Mouse (Mus musculus) urinary bladder, adult 18-20 months (tissue): ENCODE results near the gene Thada.
"Not testable (repeated sequence)": the region's sequence is repeated elsewhere in the genome, so short reads cannot be mapped to it uniquely, and the experiment has no call there.

Experiments used
- DNase-seq, 2 experiments: peaks; one replicate each; pipeline ENCODE4 v3.0.0; 2022; ENCODE audit warnings: low spot score in 2 of 2, mixed read lengths in 2 of 2

Gene Thada

GRCm38 (mm10) chr17:84187264-84187663, 278.7 kb downstream of the Thada start:
- not testable (repeated sequence) for DNase-seq

- DNase-seq = peak; percentile 57 to 61
Observed at GRCm38 (mm10) chr17:84186451-84187202, 279.4 kb downstream of the Thada start.

- DNase-seq = peak in 1 of 2 experiments; percentile 42
Observed at GRCm38 (mm10) chr17:84185581-84186450, 280.2 kb downstream of the Thada start.

- DNase-seq = no peak
Observed at GRCm38 (mm10) chr17:84185011-84185411, 281.0 kb downstream of the Thada start.

GRCm38 (mm10) chr17:84183291-84183781, 282.7 kb downstream of the Thada start:
- DNase-seq = peak; percentile 92 to 93

- no peak for DNase-seq
Observed at GRCm38 (mm10) chr17:84182311-84183271, 283.4 kb downstream of the Thada start.

GRCm38 (mm10) chr17:84181502-84182310, 284.3 kb downstream of the Thada start:
- peak in 1 of 2 experiments; percentile 40 for DNase-seq

GRCm38 (mm10) chr17:84180715-84181501, 285.1 kb downstream of the Thada start:
- DNase-seq = peak; percentile 57 to 73

GRCm38 (mm10) chr17:84179973-84180365, 286.0 kb downstream of the Thada start:
- DNase-seq = no peak

GRCm38 (mm10) chr17:84179026-84179972, 286.7 kb downstream of the Thada start:
- DNase-seq = no peak

GRCm38 (mm10) chr17:84177481-84177880, 288.5 kb downstream of the Thada start:
- DNase-seq = no peak

GRCm38 (mm10) chr17:84176446-84176845, 289.6 kb downstream of the Thada start:
- no peak for DNase-seq

- no peak for DNase-seq
Observed at GRCm38 (mm10) chr17:84175196-84175595, 290.8 kb downstream of the Thada start.

- no peak for DNase-seq
Observed at GRCm38 (mm10) chr17:84167377-84167776, 298.6 kb downstream of the Thada start.

GRCm38 (mm10) chr17:84166135-84166860, 299.7 kb downstream of the Thada start:
- no peak for DNase-seq

GRCm38 (mm10) chr17:84165735-84166134, 300.3 kb downstream of the Thada start:
- no peak for DNase-seq

- no peak for DNase-seq
Observed at GRCm38 (mm10) chr17:84164146-84164545, 301.9 kb downstream of the Thada start.
